Mouse (Mus musculus): ENCODE measurements around the gene Teddm3. TPM values are rescaled to one million over a fixed set of nuclear protein-coding genes. Genes with fewer than 3 reads are reported as not detected.
"Not testable (repeated sequence)": the region's sequence is repeated elsewhere in the genome, so short reads cannot be mapped to it uniquely, and the experiment has no call there.

The Teddm3 gene
- polyA plus RNA-seq, 1 experiment, result not detected

DNA sequence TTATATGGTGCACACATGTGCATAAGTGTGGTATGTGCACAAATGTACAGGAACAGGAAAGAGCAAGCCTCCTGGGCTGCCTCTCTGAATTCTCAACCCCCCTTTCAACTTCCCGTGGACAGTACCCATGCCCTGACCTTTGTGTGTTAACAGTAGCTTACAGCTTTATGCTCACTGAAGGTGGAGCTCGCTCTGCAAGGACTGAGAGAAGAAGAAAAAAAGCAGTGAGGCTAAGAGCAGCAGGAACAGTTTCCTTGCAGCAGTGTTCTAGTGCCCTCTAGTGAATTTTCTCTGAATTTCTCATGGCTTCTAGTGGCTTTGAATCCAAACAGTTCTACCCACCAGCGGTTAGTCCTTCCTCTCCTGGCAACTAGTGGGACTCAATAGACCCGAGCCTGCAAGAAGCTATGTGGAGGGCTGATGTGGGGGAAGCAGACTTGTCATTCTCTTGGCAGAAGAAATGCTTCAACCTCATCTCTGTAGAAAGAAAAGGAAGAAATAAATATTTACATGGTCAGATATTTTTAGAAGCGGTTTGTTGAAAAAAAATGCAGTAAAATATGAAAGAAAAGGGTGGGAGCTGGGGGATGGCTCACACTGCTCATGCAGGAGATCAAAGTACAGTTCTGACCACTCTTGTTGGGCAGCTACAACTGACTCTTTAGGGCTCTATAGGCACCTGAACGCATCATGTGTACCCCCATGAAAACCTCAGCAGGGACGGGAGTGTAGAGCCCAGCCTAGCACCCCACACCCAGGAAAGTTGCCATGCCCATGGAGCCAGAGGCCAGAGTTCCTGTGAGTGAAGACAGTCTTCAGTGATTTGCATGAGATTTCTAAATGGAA lies 38.9 kb upstream of the Teddm3 start:
- H3K4me3 ChIP-seq (replicated peaks; ENCODE audit: control insufficient read depth, low read depth, low read length), result no peak overlapping the region
- TF ChIP-seq CTCF (IDR thresholded peaks at IDR 0.05; ENCODE audit: control insufficient read depth, insufficient read depth, low read length), result 0 out of 2 replicates have a peak, but pooled peaks have one; percentile 14
- no peak for TF ChIP-seq POLR2A (IDR thresholded peaks at IDR 0.05; ENCODE audit: borderline replicate concordance, control insufficient read depth, low read depth, low read length)
- no peaks in the 10 kb centered on the region for H3K4me1 ChIP-seq (ENCODE audit: control insufficient read depth, insufficient read depth, low read length)
- 27% methylated on average over 7 of the region's 7 CpGs for WGBS
- H3K27ac ChIP-seq (ENCODE audit: control insufficient read depth, insufficient read depth, low read depth, low read length, poor library complexity), result no peak overlapping the region

- Histone ChIP-seq H3K4me1 (ENCODE audit: control insufficient read depth, insufficient read depth, low read length) (no peaks in the 10 kb centered on the region), H3K4me3 (replicated peaks; ENCODE audit: control insufficient read depth, low read depth, low read length) (no peak overlapping the region), H3K27ac (ENCODE audit: control insufficient read depth, insufficient read depth, low read depth, low read length, poor library complexity) (no peak overlapping the region)
- 82% methylated on average over 14 of the region's 14 CpGs for WGBS
- TF ChIP-seq POLR2A (IDR thresholded peaks at IDR 0.05; ENCODE audit: borderline replicate concordance, control insufficient read depth, low read depth, low read length), result no peak
- no peak for TF ChIP-seq CTCF (IDR thresholded peaks at IDR 0.05; ENCODE audit: control insufficient read depth, insufficient read depth, low read length)
These were observed 37.8 kb upstream of the Teddm3 start for GRCm38 (mm10) chr16:21191569-21191968.

GRCm38 (mm10) chr16:21188345-21188744 lies 34.5 kb upstream of the Teddm3 start:
- no peaks in the 10 kb centered on the region for H3K4me1 ChIP-seq (ENCODE audit: control insufficient read depth, insufficient read depth, low read length)
- TF ChIP-seq POLR2A (IDR thresholded peaks at IDR 0.05; ENCODE audit: borderline replicate concordance, control insufficient read depth, low read depth, low read length) (no peak), CTCF (IDR thresholded peaks at IDR 0.05; ENCODE audit: control insufficient read depth, insufficient read depth, low read length) (no peak)
- WGBS, result 69% methylated on average over 3 of the region's 3 CpGs
- no peak overlapping the region for H3K4me3 ChIP-seq (replicated peaks; ENCODE audit: control insufficient read depth, low read depth, low read length)
- H3K27ac ChIP-seq (ENCODE audit: control insufficient read depth, insufficient read depth, low read depth, low read length, poor library complexity), result no peak overlapping the region

DNA sequence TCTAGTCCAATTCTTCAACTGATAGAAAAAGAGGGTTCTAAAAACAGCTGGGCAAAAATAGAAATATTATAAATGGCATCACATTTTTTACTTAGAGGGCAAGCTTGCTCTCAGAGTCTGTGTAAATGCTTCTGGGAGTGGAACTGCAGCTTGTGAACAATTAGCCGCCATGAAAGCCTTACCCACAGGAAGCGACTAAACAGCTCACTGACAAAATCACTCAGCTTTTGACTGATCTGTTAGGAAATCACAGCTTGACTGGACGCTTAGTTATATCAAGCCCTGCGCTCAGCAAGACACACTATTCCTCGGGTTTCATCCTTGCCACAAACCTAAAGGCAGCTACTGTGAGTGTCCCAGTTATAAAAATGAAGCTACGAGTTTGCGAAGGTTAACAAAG lies 33.8 kb upstream of the Teddm3 start:
- 39% methylated on average over 7 of the region's 7 CpGs for WGBS
- TF ChIP-seq POLR2A (IDR thresholded peaks at IDR 0.05; ENCODE audit: borderline replicate concordance, control insufficient read depth, low read depth, low read length), result no peak
- no peak for TF ChIP-seq CTCF (IDR thresholded peaks at IDR 0.05; ENCODE audit: control insufficient read depth, insufficient read depth, low read length)
- H3K4me1 ChIP-seq (ENCODE audit: control insufficient read depth, insufficient read depth, low read length), result no peaks in the 10 kb centered on the region
- no peak overlapping the region for H3K4me3 ChIP-seq (replicated peaks; ENCODE audit: control insufficient read depth, low read depth, low read length)
- no peak overlapping the region for H3K27ac ChIP-seq (ENCODE audit: control insufficient read depth, insufficient read depth, low read depth, low read length, poor library complexity)

- Histone ChIP-seq H3K4me3 (replicated peaks; ENCODE audit: control insufficient read depth, low read depth, low read length) (no peak overlapping the region), H3K27ac (ENCODE audit: control insufficient read depth, insufficient read depth, low read depth, low read length, poor library complexity) (no peak overlapping the region), H3K4me1 (ENCODE audit: control insufficient read depth, insufficient read depth, low read length) (no peaks in the 10 kb centered on the region)
- TF ChIP-seq CTCF (IDR thresholded peaks at IDR 0.05; ENCODE audit: control insufficient read depth, insufficient read depth, low read length) (no peak), POLR2A (IDR thresholded peaks at IDR 0.05; ENCODE audit: borderline replicate concordance, control insufficient read depth, low read depth, low read length) (no peak)
These were observed 30.9 kb upstream of the Teddm3 start for GRCm38 (mm10) chr16:21184697-21185096.

DNA sequence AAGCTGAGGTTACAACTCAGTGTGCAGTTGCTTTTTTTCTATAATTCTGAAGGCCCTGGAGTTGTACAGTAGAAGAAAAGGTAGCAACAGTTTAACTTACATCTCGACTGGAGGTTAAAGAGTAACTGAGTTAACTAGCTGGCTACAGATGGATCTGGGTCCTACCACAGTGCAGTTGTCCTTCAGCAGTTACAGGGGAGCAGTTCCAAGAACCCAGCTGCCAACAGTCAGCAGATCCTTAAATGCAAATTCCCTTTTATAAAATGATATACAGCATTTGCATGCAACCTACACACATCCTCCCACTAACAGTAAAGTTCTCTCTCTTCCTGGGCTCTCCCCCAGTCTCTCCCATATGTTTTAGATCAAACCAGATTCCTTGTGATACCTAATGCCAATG lies 28.3 kb upstream of the Teddm3 start:
- Histone ChIP-seq H3K27ac (ENCODE audit: control insufficient read depth, insufficient read depth, low read depth, low read length, poor library complexity) (no peak overlapping the region), H3K4me1 (ENCODE audit: control insufficient read depth, insufficient read depth, low read length) (no peaks in the 10 kb centered on the region), H3K4me3 (replicated peaks; ENCODE audit: control insufficient read depth, low read depth, low read length) (no peak overlapping the region)
- TF ChIP-seq CTCF (IDR thresholded peaks at IDR 0.05; ENCODE audit: control insufficient read depth, insufficient read depth, low read length) (no peak), POLR2A (IDR thresholded peaks at IDR 0.05; ENCODE audit: borderline replicate concordance, control insufficient read depth, low read depth, low read length) (no peak)
- 31% methylated on average over 1 of the region's 1 CpGs for WGBS

DNA sequence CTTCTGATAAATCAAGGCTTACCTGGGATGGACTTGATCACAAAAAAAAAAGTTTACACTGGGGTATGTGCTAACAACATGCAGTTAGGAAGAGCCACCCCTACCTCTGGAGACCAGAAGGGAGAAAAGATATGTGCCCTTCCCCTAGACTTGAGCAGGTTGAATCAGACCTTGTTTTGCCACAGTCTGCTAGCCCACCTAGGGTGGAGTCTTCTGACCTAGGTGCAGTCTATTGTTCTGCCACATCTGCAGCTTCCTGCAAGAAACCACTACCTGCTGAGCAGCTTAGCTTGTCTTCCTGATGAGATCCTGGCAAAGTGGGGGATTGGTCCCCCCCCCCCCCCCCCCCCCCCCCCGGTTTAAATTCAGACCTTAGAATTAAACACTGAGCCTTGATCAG lies 21.4 kb upstream of the Teddm3 start:
- H3K4me1 ChIP-seq (ENCODE audit: control insufficient read depth, insufficient read depth, low read length), result no peaks in the 10 kb centered on the region
- WGBS, result no CpG with 5 or more reads among the region's 1 CpGs
- TF ChIP-seq CTCF (IDR thresholded peaks at IDR 0.05; ENCODE audit: control insufficient read depth, insufficient read depth, low read length), result no peak
- TF ChIP-seq POLR2A (IDR thresholded peaks at IDR 0.05; ENCODE audit: borderline replicate concordance, control insufficient read depth, low read depth, low read length), result no peak
- H3K27ac ChIP-seq (ENCODE audit: control insufficient read depth, insufficient read depth, low read depth, low read length, poor library complexity), result no peak overlapping the region
- no peak overlapping the region for H3K4me3 ChIP-seq (replicated peaks; ENCODE audit: control insufficient read depth, low read depth, low read length)

DNA sequence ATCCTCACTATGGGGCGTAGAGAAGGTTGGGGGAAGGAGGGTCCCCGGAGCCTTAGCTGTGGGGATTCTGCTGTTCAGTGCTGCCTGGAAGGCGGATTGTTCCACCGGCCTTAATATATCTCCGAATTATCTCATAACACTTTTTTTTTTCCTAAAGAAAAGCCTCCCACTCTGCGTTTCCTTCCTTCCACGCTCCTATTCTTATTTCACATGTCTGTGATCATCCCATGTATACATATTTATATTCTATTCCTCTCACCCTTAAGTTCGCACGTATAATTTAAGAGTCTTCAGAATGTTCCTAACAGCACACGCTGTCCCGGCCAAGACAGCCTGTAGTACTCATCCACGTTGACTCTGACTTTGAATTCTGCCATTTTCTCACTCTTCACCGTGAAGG lies 14.9 kb upstream of the Teddm3 start:
- no peak overlapping the region for H3K4me3 ChIP-seq (replicated peaks; ENCODE audit: control insufficient read depth, low read depth, low read length)
- no peak for TF ChIP-seq CTCF (IDR thresholded peaks at IDR 0.05; ENCODE audit: control insufficient read depth, insufficient read depth, low read length)
- no peak for TF ChIP-seq POLR2A (IDR thresholded peaks at IDR 0.05; ENCODE audit: borderline replicate concordance, control insufficient read depth, low read depth, low read length)
- H3K27ac ChIP-seq (ENCODE audit: control insufficient read depth, insufficient read depth, low read depth, low read length, poor library complexity), result no peak overlapping the region
- H3K4me1 ChIP-seq (ENCODE audit: control insufficient read depth, insufficient read depth, low read length), result no peaks in the 10 kb centered on the region; the same call in 1 of the 2 replicates
- WGBS, result 85% methylated on average over 13 of the region's 13 CpGs

DNA sequence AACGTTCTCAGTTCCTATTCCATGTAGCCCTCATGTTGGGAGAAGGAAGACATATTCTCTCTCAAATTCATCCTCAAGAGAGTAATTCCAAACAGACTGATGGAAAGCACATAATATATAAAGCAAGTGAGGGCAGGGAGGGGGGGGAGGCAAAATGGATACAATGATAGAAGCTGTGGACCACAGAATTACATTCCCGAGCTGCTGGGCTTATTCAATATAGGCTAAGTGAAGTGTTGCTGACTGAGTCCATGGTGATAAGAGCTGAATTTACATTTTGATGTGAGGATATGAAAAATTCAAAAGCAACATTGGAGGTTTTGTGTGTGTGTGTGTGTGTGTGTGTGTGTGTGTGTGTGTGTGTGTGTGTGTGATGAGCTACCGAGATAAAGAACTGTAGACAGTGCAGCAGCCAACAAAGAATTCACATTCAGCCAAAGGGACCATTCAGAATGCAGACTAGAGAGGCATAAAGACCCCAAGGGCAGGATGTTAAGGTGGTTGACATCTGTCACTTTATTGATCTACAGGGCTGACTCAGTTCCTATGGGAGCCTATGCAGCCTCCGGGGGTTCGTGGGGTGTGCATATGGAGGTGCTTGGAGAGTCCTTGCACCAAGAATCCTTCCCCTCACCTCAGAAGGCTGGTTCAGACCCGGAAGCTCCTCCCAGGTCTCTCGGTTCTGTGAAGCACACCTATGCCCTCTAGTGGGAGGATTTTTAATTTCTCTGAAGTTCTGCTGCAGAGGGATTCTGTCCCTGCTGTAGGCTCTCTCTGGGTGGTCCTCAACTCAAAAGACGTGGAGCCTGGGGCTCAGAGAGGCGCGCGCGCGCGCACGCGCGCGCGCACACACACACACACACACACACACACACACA lies 11.8 kb upstream of the Teddm3 start:
- not testable (repeated sequence) for H3K4me1 ChIP-seq (ENCODE audit: control insufficient read depth, insufficient read depth, low read length); H3K4me3 ChIP-seq (replicated peaks; ENCODE audit: control insufficient read depth, low read depth, low read length); H3K27ac ChIP-seq (ENCODE audit: control insufficient read depth, insufficient read depth, low read depth, low read length, poor library complexity)
- 16% methylated on average over 14 of the region's 19 CpGs for WGBS

DNA sequence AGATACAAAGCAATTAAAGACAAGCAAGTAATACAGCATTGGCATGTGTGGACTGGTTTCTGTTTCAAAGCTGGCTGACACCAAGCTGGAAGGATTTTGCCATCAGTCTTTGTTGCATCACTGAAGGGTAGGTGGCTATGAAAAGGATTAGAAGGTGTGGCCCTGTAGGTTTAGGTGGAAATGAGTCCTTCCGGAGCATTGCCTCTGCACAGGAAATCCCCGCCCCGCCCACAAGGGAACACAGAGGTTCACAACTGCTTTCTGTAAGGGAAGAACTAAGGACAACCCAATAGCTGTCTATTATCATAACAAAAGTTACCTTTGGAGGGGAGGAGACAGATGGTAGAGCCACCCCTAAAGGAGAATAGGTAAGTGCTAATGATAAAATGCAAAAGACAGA lies 9.6 kb upstream of the Teddm3 start:
- WGBS, result 48% methylated on average over 3 of the region's 3 CpGs
- not testable (repeated sequence) for H3K4me3 ChIP-seq (replicated peaks; ENCODE audit: control insufficient read depth, low read depth, low read length); H3K4me1 ChIP-seq (ENCODE audit: control insufficient read depth, insufficient read depth, low read length); H3K27ac ChIP-seq (ENCODE audit: control insufficient read depth, insufficient read depth, low read depth, low read length, poor library complexity)

GRCm38 (mm10) chr16:21159226-21159625 lies 5.4 kb upstream of the Teddm3 start:
- H3K4me3 ChIP-seq (replicated peaks; ENCODE audit: control insufficient read depth, low read depth, low read length); H3K4me1 ChIP-seq (ENCODE audit: control insufficient read depth, insufficient read depth, low read length); H3K27ac ChIP-seq (ENCODE audit: control insufficient read depth, insufficient read depth, low read depth, low read length, poor library complexity): not testable (repeated sequence)
- 78% methylated on average over 1 of the region's 1 CpGs for WGBS
